Mouse (Mus musculus) embryonic fibroblast, embryonic 13.5 days (primary cell): ENCODE data around the gene Tmem100.

Source experiments
- CTCF ChIP-seq: IDR thresholded peaks from 2 replicates; pipeline ENCODE4 v1.5.1; 2011; ENCODE audit warnings: mild to moderate bottlenecking, control low read depth, low read length, moderate library complexity, borderline replicate concordance; ENCODE audit not compliant: insufficient read depth
- POLR2A ChIP-seq: IDR thresholded peaks from 2 replicates; pipeline ENCODE4 v1.6.1; 2011; ENCODE audit warnings: low read depth, mild to moderate bottlenecking, control low read depth, low read length, moderate library complexity

DNA sequence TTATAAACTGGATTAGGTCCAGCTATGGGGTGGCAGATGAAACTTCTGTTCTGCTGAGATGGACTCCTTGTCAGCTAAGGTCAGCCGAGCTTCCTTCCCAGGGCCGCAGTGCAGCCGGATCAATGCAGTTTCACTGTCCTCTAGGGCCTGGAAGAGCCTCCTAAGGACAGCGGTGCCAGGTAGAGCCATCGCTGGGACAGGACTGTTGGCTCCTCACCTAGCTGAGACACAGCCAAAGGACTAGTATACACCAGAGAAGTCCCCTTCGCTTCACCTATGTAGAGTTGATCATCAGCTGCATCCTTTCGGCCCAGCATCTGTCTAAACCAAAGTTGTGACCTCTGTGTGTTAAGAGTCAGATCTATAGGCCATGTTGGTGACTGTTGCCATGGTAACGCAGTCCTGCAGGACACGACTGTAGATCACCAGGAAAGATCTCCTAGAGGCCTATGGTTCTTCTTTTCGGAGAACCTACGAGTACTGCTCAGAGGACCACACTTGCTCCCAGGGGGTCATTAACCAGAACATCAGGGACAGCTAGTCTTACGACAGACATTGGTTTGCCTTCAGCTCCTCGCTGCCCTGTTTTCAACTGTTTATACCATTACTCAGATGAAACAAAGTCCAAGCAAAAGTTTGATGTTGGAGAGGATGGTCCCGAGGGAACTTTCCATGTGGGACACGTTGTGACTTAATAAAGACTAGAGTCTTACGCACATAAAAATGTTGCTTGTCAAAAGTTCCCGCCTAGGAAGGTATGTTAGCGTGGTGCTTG, 31.0 kb upstream of the Tmem100 start:
- TF ChIP-seq CTCF (no peak), POLR2A (no peak)
